Mouse (Mus musculus) liver, postnatal 0 days (tissue): ENCODE measurements around the gene Tmem45a2. TPM values are rescaled to one million over a fixed set of nuclear protein-coding genes. Genes with fewer than 3 reads are reported as not detected.

Experiments
- ATAC-seq: fragments of 200-750 bp; cut with Nextera tagmentation; 2 replicates; pipeline ENCODE4 v1.8.0; 2017; ENCODE audit warnings: mild to moderate bottlenecking, moderate library complexity
- DNase-seq: peaks from one replicate; pipeline ENCODE4 v3.0.0-alpha.2; 2016
- H3K27ac ChIP-seq: fragments of 300-500 bp; sonication (generic); 2 replicates; pipeline ENCODE4 v1.5.1; 2014; ENCODE audit warnings: antibody characterized with exemption, moderate library complexity, mild to moderate bottlenecking, low read depth
- H3K27me3 ChIP-seq: fragments of 300-500 bp; sonication (generic); 2 replicates; pipeline ENCODE4 v1.6.1; 2014; ENCODE audit warnings: low read length, control low read depth, mixed read lengths; ENCODE audit not compliant: insufficient read depth
- H3K36me3 ChIP-seq: fragments of 300-500 bp; sonication (generic); replicated peaks from 2 replicates; pipeline ENCODE4 v1.6.1; 2014; ENCODE audit warnings: mild to moderate bottlenecking, control low read depth, low read length, moderate library complexity, mixed read lengths; ENCODE audit not compliant: insufficient read depth
- H3K4me1 ChIP-seq: fragments of 300-500 bp; sonication (generic); 2 replicates; pipeline ENCODE4 v1.6.1; 2014; ENCODE audit warnings: antibody characterized with exemption, mild to moderate bottlenecking, control low read depth; ENCODE audit not compliant: insufficient read depth
- H3K4me2 ChIP-seq: fragments of 300-500 bp; sonication (generic); 2 replicates; pipeline ENCODE4 v1.6.1; 2014; ENCODE audit warnings: low read depth, mild to moderate bottlenecking, low read length, moderate library complexity, mixed read lengths
- H3K4me3 ChIP-seq: fragments of 300-500 bp; sonication (generic); 2 replicates; pipeline ENCODE4 v1.5.1; 2014; ENCODE audit warnings: low read depth, low read length
- H3K9ac ChIP-seq: fragments of 300-500 bp; sonication (generic); replicated peaks from 2 replicates; pipeline ENCODE4 v1.6.1; 2014; ENCODE audit warnings: mild to moderate bottlenecking, moderate library complexity
- H3K9me3 ChIP-seq: fragments of 300-500 bp; sonication (generic); 2 replicates; pipeline ENCODE4 v1.6.1; 2016; ENCODE audit warnings: mild to moderate bottlenecking, control low read depth, low read length, mixed read lengths
- CTCF ChIP-seq: sonication (generic); IDR thresholded peaks from 2 replicates; pipeline ENCODE4 v1.5.1; 2016; ENCODE audit warnings: antibody characterized with exemption, low read depth
- EP300 ChIP-seq: IDR thresholded peaks from 2 replicates; pipeline ENCODE4 v1.6.1; 2016; ENCODE audit warnings: antibody characterized with exemption, low read depth, mild to moderate bottlenecking
- WGBS: fragments of 180-500 bp; shearing (Covaris S2); extraction: QIAGEN DNeasy Blood & Tissue Kit; methylation state at CpG from one replicate; pipeline ENCODE4 v1.1.7; 2014; ENCODE audit not compliant: insufficient replicate concordance; 5-methylcytosine and 5-hydroxymethylcytosine counted together
- polyA plus RNA-seq: library from polyadenylated mRNA; unstranded; fragments of >200 nt; fragmentation: Nextera tagmentation; extraction: Ambion mirVana; gene quantifications from 2 replicates; pipeline ENCODE4 v1.2.1, GENCODE M21; 2015

Gene Tmem45a2
- polyA plus RNA-seq = 0.33 and 0.56 TPM in 2 replicates

DNA sequence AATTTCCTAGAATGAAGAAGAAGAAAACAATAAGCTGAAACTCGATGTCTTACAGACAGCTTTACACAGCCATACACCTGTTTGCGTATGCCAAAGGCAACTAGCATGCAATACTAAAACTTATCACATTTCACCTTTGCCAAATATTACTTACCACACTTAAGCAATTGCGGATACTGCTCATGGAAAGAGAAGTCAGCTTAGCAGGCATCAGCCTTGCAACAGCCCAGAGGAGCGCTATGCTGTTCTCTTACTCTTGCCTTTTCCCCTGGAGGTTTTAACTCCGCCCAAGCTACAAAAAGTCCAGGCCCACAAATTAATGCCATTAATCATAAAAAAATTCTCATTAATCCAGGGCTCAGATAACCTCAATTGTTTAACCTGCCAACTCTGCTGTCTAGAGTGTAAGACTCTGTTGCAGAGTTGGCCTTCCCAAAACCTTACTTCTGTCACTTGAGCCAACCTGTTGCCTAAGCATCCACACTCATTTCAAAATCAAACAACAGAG lies at the start of gene Tmem45a2:
Tmem45a2 (minus strand) TSS at position 241 of the 508 bp plus-strand sequence.
- Histone ChIP-seq H3K4me2 (no peak within 1 kb of the TSS), H3K27me3 (no peaks in the 10 kb centered on the region), H3K9ac (no peak within 1 kb of the TSS), H3K4me3 (no peak within 1 kb of the TSS), H3K4me1 (no peaks in the 10 kb centered on the region), H3K27ac (no peak within 1 kb of the TSS), H3K36me3 (no peaks in the 10 kb centered on the region), H3K9me3 (no peaks in the 10 kb centered on the region)
- 83% methylated on average over 5 of the region's 5 CpGs for WGBS
- TF ChIP-seq EP300 (no peak), CTCF (no peak)
- no peak for ATAC-seq
- DNase-seq = no peak

DNA sequence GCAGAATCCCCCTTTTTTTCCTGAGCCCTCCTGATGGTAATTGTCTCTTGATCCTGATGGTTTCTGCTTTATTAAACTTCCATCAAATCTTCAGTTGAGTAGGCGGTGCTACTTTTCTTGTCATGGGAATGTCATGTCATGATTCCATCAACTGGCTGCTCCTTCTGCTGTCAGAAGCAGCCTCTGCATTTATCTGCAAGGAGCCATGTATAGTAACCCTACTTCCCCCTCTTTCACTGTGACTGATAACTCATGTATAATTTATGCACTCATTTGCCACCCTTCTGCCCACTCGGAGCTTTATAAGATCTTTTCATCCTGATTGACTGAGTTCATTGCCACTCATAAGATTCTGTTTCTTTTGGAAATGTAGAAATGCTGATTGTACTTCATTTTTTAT lies 46.4 kb upstream of the Tmem45a2 start:
- H3K27ac ChIP-seq = no peak overlapping the region
- H3K36me3 ChIP-seq = no peaks in the 10 kb centered on the region
- DNase-seq (no peak), ATAC-seq (no peak)
- H3K27me3 ChIP-seq = no peaks in the 10 kb centered on the region
- 54% methylated on average over 2 of the region's 2 CpGs for WGBS
- no peak overlapping the region for H3K4me2 ChIP-seq
- no peak overlapping the region for H3K9ac ChIP-seq
- H3K4me3 ChIP-seq = no peak overlapping the region
- no peaks in the 10 kb centered on the region for H3K9me3 ChIP-seq
- TF ChIP-seq CTCF (no peak), EP300 (no peak)
- peaks cover 9% of the 10 kb centered on the region for H3K4me1 ChIP-seq

DNA sequence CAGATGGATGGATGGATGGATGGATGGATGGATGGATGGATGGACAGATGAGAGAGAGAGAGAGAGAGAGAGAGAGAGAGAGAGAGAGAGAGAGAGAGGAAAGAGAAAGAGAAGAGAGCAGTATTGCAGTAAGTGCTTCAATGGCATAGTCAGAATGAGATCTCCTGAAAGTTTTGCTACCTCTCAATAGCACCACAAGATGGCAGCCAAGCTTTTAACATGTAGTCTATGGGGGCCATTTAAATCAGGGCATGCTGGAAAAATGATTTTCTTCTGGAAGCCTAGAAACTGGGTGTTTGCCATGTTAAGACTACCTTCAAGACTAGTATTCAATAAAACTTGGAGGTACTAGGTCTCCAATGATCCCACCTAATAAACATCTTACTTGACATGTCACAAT lies 44.9 kb upstream of the Tmem45a2 start:
- Histone ChIP-seq H3K4me2 (no peak overlapping the region), H3K4me1 (peaks cover 8% of the 10 kb centered on the region; the same call in 1 of the 2 replicates), H3K9me3 (no peaks in the 10 kb centered on the region), H3K27ac (no peak overlapping the region), H3K9ac (no peak overlapping the region), H3K4me3 (no peak overlapping the region), H3K36me3 (no peaks in the 10 kb centered on the region), H3K27me3 (no peaks in the 10 kb centered on the region)
- DNase-seq (no peak), ATAC-seq (no peak)
- TF ChIP-seq CTCF (peak; percentile 75), EP300 (no peak)

DNA sequence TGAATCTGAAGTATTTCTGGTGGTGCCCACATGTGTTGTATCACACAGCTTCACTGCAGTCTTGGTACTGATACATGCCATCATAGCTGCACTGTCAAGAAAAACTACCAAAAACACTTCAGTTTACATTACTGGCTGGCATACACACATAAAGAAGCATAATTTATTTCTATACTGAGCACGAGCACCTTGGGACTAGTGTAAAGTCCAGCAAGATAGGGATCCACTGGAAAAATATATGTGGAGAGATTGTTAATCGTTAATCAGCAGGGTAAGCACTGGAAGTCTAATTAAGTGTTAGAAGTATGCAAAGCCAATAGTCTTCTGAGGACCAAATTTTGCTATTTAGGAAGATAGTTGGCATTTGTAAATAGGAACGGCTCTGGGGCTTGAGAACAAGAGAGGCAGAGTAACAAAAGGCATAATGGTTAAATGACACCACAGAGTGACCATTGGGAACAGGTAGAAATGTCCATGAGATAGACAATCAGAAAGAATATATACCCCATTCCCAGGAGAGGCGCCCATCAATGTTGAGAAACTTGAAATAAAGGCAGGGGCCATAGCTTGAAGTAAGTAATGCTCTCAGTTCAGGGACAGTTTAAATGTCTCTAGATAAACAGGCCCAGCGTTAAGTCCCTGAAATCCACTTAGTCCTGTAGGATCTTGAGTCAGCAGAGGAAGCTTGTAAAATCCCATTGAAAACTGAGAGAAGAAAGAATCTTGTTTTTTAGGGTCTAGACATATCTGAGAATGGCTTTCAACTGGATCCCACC lies 35.2 kb upstream of the Tmem45a2 start:
- ATAC-seq (no peak), DNase-seq (no peak)
- no peaks in the 10 kb centered on the region for H3K36me3 ChIP-seq
- H3K4me1 ChIP-seq = 0 out of 2 replicates have a peak, but pooled peaks cover 2% of the 10 kb centered on the region
- TF ChIP-seq EP300 (no peak), CTCF (no peak)
- no peak overlapping the region for H3K4me2 ChIP-seq
- no peak overlapping the region for H3K9ac ChIP-seq
- WGBS = 64% methylated on average over 5 of the region's 5 CpGs
- no peaks in the 10 kb centered on the region for H3K27me3 ChIP-seq
- H3K9me3 ChIP-seq = no peaks in the 10 kb centered on the region
- H3K4me3 ChIP-seq = no peak overlapping the region
- H3K27ac ChIP-seq = no peak overlapping the region

DNA sequence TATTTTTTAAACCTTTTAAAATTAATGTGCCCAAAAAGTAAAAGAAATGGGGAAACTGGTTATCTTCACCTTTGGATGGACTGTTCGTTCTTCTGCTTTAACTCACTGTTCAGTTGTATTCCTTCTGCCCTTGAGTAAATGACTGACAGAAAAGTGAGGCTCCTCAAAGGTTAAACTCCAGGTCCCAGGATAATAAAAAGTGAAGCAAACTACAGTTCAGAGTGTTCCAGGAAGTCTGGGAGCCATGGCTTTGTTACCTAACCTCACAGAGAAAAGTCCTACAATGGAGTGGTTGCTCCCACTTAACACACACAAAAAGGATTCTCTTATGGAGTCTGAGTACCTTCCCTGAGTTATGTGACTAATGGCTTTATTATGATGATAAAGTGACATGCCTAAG lies 30.0 kb upstream of the Tmem45a2 start:
- Histone ChIP-seq H3K4me1 (0 out of 2 replicates have a peak, but pooled peaks cover 2% of the 10 kb centered on the region), H3K9ac (no peak overlapping the region), H3K27me3 (no peaks in the 10 kb centered on the region), H3K36me3 (no peaks in the 10 kb centered on the region), H3K4me2 (no peak overlapping the region), H3K9me3 (no peaks in the 10 kb centered on the region), H3K4me3 (no peak overlapping the region), H3K27ac (no peak overlapping the region)
- ATAC-seq (no peak), DNase-seq (no peak)
- TF ChIP-seq CTCF (no peak), EP300 (no peak)
- WGBS = 74% methylated on average over 1 of the region's 1 CpGs

DNA sequence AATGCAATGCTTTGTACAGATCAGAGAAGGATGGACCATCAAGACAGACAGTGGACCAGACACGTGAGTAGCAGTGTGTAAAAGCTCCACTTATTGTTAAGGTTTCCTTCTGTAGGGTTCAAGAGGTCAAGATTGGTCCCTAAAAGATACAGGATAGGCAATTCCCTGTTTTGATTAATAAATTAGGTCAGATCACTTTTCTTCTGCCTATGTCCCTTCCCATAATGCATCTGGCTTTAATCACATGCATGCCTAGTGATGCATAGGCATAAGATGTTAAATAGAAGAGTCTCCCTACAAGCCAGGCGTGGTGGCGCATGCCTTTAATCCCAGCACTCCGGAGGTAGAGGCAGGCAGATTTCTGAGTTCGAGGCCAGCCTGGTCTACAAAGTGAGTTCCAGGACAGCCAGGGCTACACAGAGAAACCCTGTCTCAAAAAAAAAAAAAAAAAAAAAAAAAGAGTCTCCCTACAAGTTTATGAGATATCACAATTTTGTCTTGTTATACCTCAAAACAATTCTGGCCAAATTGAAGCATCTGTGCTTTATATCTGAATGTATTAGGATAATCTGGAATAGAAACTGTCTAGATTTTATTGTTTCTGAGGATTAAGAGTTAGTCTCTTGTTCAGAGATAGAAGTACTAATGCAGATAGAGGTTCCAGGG lies 28.5 kb upstream of the Tmem45a2 start:
- no peak for TF ChIP-seq EP300
- no peak for TF ChIP-seq CTCF
- ATAC-seq (no peak), DNase-seq (no peak)
- Histone ChIP-seq H3K27me3 (no peaks in the 10 kb centered on the region), H3K9ac (no peak overlapping the region), H3K27ac (no peak overlapping the region), H3K4me3 (no peak overlapping the region), H3K36me3 (no peaks in the 10 kb centered on the region), H3K9me3 (no peaks in the 10 kb centered on the region), H3K4me2 (no peak overlapping the region), H3K4me1 (no peaks in the 10 kb centered on the region)
- WGBS = 70% methylated on average over 5 of the region's 5 CpGs
